Mouse (Mus musculus): ENCODE measurements around the gene Slc12a7. TPM values are rescaled to one million over a fixed set of nuclear protein-coding genes. Genes with fewer than 3 reads are reported as not detected.

Slc12a7 gene
- polyA plus RNA-seq, 1 experiment from 2014 or later = 31.6 TPM

GRCm38 (mm10) chr13:73821251-73821650 is 88.4 kb downstream of the Slc12a7 start:
- no peak for ATAC-seq (ENCODE audit: extremely low read depth, insufficient number of reproducible peaks, low FRiP score, low TSS enrichment)
- Histone ChIP-seq H3K36me3 (peaks cover 13% of the 10 kb centered on the region), H3K27me3 (replicated peaks) (no peaks in the 10 kb centered on the region), H3K4me1 (peaks cover 4% of the 10 kb centered on the region), H3K9ac (no peak overlapping the region), H3K4me3 (no peak overlapping the region), H3K4me2 (no peak overlapping the region), H3K9me3 (no peaks in the 10 kb centered on the region), H3K27ac (replicated peaks) (no peak overlapping the region)
- WGBS = 79% methylated on average over 7 of the region's 7 CpGs

GRCm38 (mm10) chr13:73822187-73822800 is 89.4 kb downstream of the Slc12a7 start:
- H3K9me3 ChIP-seq = no peaks in the 10 kb centered on the region
- no peaks in the 10 kb centered on the region for H3K27me3 ChIP-seq (replicated peaks)
- peaks cover 5% of the 10 kb centered on the region; the same call in 1 of the 2 replicates for H3K36me3 ChIP-seq
- H3K4me1 ChIP-seq = peaks cover 4% of the 10 kb centered on the region
- H3K27ac ChIP-seq (replicated peaks) = no peak overlapping the region
- no peak for ATAC-seq (ENCODE audit: extremely low read depth, insufficient number of reproducible peaks, low FRiP score, low TSS enrichment)
- no peak overlapping the region for H3K4me2 ChIP-seq
- WGBS = 60% methylated on average over 4 of the region's 4 CpGs
- H3K4me3 ChIP-seq = no peak overlapping the region
- no peak overlapping the region for H3K9ac ChIP-seq

GRCm38 (mm10) chr13:73823711-73824110 is 90.8 kb downstream of the Slc12a7 start:
- Histone ChIP-seq H3K9ac (no peak overlapping the region), H3K9me3 (no peaks in the 10 kb centered on the region), H3K4me3 (no peak overlapping the region), H3K4me1 (peaks cover 4% of the 10 kb centered on the region; the same call in 1 of the 2 replicates), H3K36me3 (peaks cover 5% of the 10 kb centered on the region; the same call in 1 of the 2 replicates), H3K27me3 (replicated peaks) (no peaks in the 10 kb centered on the region), H3K4me2 (no peak overlapping the region), H3K27ac (replicated peaks) (no peak overlapping the region)
- no peak for ATAC-seq (ENCODE audit: extremely low read depth, insufficient number of reproducible peaks, low FRiP score, low TSS enrichment)
- 67% methylated on average over 6 of the region's 6 CpGs for WGBS

GRCm38 (mm10) chr13:73827243-73827642 is 94.3 kb downstream of the Slc12a7 start:
- H3K9me3 ChIP-seq = no peaks in the 10 kb centered on the region
- WGBS = 68% methylated on average over 8 of the region's 8 CpGs
- no peak overlapping the region for H3K27ac ChIP-seq (replicated peaks)
- H3K4me3 ChIP-seq = no peak overlapping the region
- H3K36me3 ChIP-seq = no peaks in the 10 kb centered on the region
- H3K27me3 ChIP-seq (replicated peaks) = no peaks in the 10 kb centered on the region
- no peak overlapping the region for H3K9ac ChIP-seq
- H3K4me1 ChIP-seq = peaks cover 4% of the 10 kb centered on the region; the same call in 1 of the 2 replicates
- no peak overlapping the region for H3K4me2 ChIP-seq
- no peak for ATAC-seq (ENCODE audit: extremely low read depth, insufficient number of reproducible peaks, low FRiP score, low TSS enrichment)

GRCm38 (mm10) chr13:73831486-73831885 is 98.6 kb downstream of the Slc12a7 start:
- no peak for ATAC-seq (ENCODE audit: extremely low read depth, insufficient number of reproducible peaks, low FRiP score, low TSS enrichment)
- Histone ChIP-seq H3K27ac (replicated peaks) (no peak overlapping the region), H3K4me1 (peaks cover 25% of the 10 kb centered on the region), H3K27me3 (replicated peaks) (no peaks in the 10 kb centered on the region), H3K36me3 (no peaks in the 10 kb centered on the region), H3K4me3 (no peak overlapping the region), H3K9ac (no peak overlapping the region), H3K4me2 (no peak overlapping the region), H3K9me3 (no peaks in the 10 kb centered on the region)
- 0% methylated on average over 2 of the region's 2 CpGs for WGBS

- Histone ChIP-seq H3K27ac (replicated peaks) (peak overlapping the region; percentile 15; the same call in 1 of the 2 replicates), H3K9me3 (no peaks in the 10 kb centered on the region), H3K4me3 (no peak overlapping the region), H3K4me1 (peaks cover 40% of the 10 kb centered on the region), H3K9ac (no peak overlapping the region), H3K27me3 (replicated peaks) (no peaks in the 10 kb centered on the region), H3K36me3 (no peaks in the 10 kb centered on the region), H3K4me2 (no peak overlapping the region)
- WGBS = 67% methylated on average over 12 of the region's 12 CpGs
- ATAC-seq (ENCODE audit: extremely low read depth, insufficient number of reproducible peaks, low FRiP score, low TSS enrichment) = no peak
Observed at GRCm38 (mm10) chr13:73833809-73834208, 100.9 kb downstream of the Slc12a7 start.

- no peak overlapping the region for H3K4me2 ChIP-seq
- H3K4me3 ChIP-seq = no peak overlapping the region
- no peaks in the 10 kb centered on the region for H3K36me3 ChIP-seq
- H3K4me1 ChIP-seq = peaks cover 40% of the 10 kb centered on the region
- ATAC-seq (ENCODE audit: extremely low read depth, insufficient number of reproducible peaks, low FRiP score, low TSS enrichment) = no peak
- H3K27ac ChIP-seq (replicated peaks) = peak overlapping the region; percentile 66
- 36% methylated on average over 4 of the region's 4 CpGs for WGBS
- no peaks in the 10 kb centered on the region for H3K27me3 ChIP-seq (replicated peaks)
- no peak overlapping the region for H3K9ac ChIP-seq
- no peaks in the 10 kb centered on the region for H3K9me3 ChIP-seq
Observed at GRCm38 (mm10) chr13:73835791-73836190, 102.9 kb downstream of the Slc12a7 start.

GRCm38 (mm10) chr13:73836491-73836890 is 103.6 kb downstream of the Slc12a7 start:
- no peak overlapping the region for H3K4me2 ChIP-seq
- peak overlapping the region; percentile 66; the same call in 1 of the 2 replicates for H3K27ac ChIP-seq (replicated peaks)
- H3K9ac ChIP-seq = no peak overlapping the region
- WGBS = 71% methylated on average over 6 of the region's 6 CpGs
- H3K4me1 ChIP-seq = peaks cover 40% of the 10 kb centered on the region
- H3K9me3 ChIP-seq = no peaks in the 10 kb centered on the region
- H3K4me3 ChIP-seq = no peak overlapping the region
- ATAC-seq (ENCODE audit: extremely low read depth, insufficient number of reproducible peaks, low FRiP score, low TSS enrichment) = no peak
- no peaks in the 10 kb centered on the region for H3K27me3 ChIP-seq (replicated peaks)
- no peaks in the 10 kb centered on the region for H3K36me3 ChIP-seq

- Histone ChIP-seq H3K4me2 (no peak overlapping the region), H3K27ac (replicated peaks) (no peak overlapping the region), H3K36me3 (no peaks in the 10 kb centered on the region), H3K9me3 (no peaks in the 10 kb centered on the region), H3K9ac (no peak overlapping the region), H3K4me3 (no peak overlapping the region), H3K27me3 (replicated peaks) (no peaks in the 10 kb centered on the region), H3K4me1 (peaks cover 47% of the 10 kb centered on the region)
- ATAC-seq (ENCODE audit: extremely low read depth, insufficient number of reproducible peaks, low FRiP score, low TSS enrichment) = no peak
- 75% methylated on average over 8 of the region's 8 CpGs for WGBS
Observed at GRCm38 (mm10) chr13:73837708-73838107, 104.8 kb downstream of the Slc12a7 start.

GRCm38 (mm10) chr13:73839137-73839548 is 106.2 kb downstream of the Slc12a7 start:
- Histone ChIP-seq H3K36me3 (no peaks in the 10 kb centered on the region), H3K4me2 (no peak overlapping the region), H3K4me1 (peaks cover 39% of the 10 kb centered on the region), H3K9ac (no peak overlapping the region), H3K9me3 (no peaks in the 10 kb centered on the region), H3K4me3 (no peak overlapping the region), H3K27me3 (replicated peaks) (peaks cover 5% of the 10 kb centered on the region; the same call in 1 of the 2 replicates), H3K27ac (replicated peaks) (no peak overlapping the region)
- WGBS = 68% methylated on average over 11 of the region's 11 CpGs
- no peak for ATAC-seq (ENCODE audit: extremely low read depth, insufficient number of reproducible peaks, low FRiP score, low TSS enrichment)

- WGBS = 75% methylated on average over 4 of the region's 4 CpGs
Observed at GRCm38 (mm10) chr13:73839740-73840139, 106.8 kb downstream of the Slc12a7 start.

GRCm38 (mm10) chr13:73842696-73843095 is 109.8 kb downstream of the Slc12a7 start:
- peaks cover 22% of the 10 kb centered on the region for H3K4me1 ChIP-seq
- no peak overlapping the region for H3K4me3 ChIP-seq
- no peaks in the 10 kb centered on the region for H3K9me3 ChIP-seq
- peak; percentile 56; the same call in 1 of the 2 replicates for ATAC-seq (ENCODE audit: extremely low read depth, insufficient number of reproducible peaks, low FRiP score, low TSS enrichment)
- H3K27ac ChIP-seq (replicated peaks) = peak overlapping the region; percentile 74
- H3K9ac ChIP-seq = no peak overlapping the region
- peaks cover 38% of the 10 kb centered on the region for H3K27me3 ChIP-seq (replicated peaks)
- H3K4me2 ChIP-seq = no peak overlapping the region
- no peaks in the 10 kb centered on the region for H3K36me3 ChIP-seq

More at GRCm38 (mm10) chr13:73839740-73840139, 106.8 kb downstream of the Slc12a7 start:
- no peaks in the 10 kb centered on the region for H3K36me3 ChIP-seq
- no peak overlapping the region for H3K27ac ChIP-seq (replicated peaks)
- peaks cover 39% of the 10 kb centered on the region for H3K4me1 ChIP-seq
- ATAC-seq (ENCODE audit: extremely low read depth, insufficient number of reproducible peaks, low FRiP score, low TSS enrichment) = no peak
- no peaks in the 10 kb centered on the region for H3K9me3 ChIP-seq
- H3K9ac ChIP-seq = no peak overlapping the region
- no peak overlapping the region for H3K4me3 ChIP-seq
- H3K4me2 ChIP-seq = no peak overlapping the region
- H3K27me3 ChIP-seq (replicated peaks) = peaks cover 9% of the 10 kb centered on the region

Measured in heart, embryonic 13.5 days (tissue).